Mouse (Mus musculus): Measurements from ENCODE around the gene Mthfd1. TPM values are rescaled to one million over a fixed set of nuclear protein-coding genes. Genes with fewer than 3 reads are reported as not detected.

Gene Mthfd1
- total and polyA plus RNA-seq, 2 experiments from 2014 or later: 18.3 to 23.8 TPM

GRCm38 (mm10) chr12:76282132-76282531 lies 27.0 kb downstream of the Mthfd1 start:
- ATAC-seq (ENCODE audit: insufficient read depth, low read depth) (no peak), DNase-seq (ENCODE audit: low spot score) (no peak)
- Histone ChIP-seq H3K4me3 (ENCODE audit: low read depth, low read length) (no peak overlapping the region), H3K4me1 (ENCODE audit: control insufficient read depth, insufficient read depth) (no peaks in the 10 kb centered on the region), H3K36me3 (replicated peaks; ENCODE audit: control insufficient read depth, insufficient read depth, low read length) (peaks cover 54% of the 10 kb centered on the region), H3K9ac (replicated peaks; ENCODE audit: low read depth, low read length) (no peak overlapping the region), H3K27ac (ENCODE audit: low read depth) (no peak overlapping the region), H3K9me3 (replicated peaks; ENCODE audit: control insufficient read depth, low read length) (no peaks in the 10 kb centered on the region), H3K27me3 (ENCODE audit: control insufficient read depth, insufficient read depth, low read length) (no peaks in the 10 kb centered on the region), H3K4me2 (ENCODE audit: low read depth, low read length) (no peak overlapping the region)
- TF ChIP-seq CTCF (IDR thresholded peaks at IDR 0.05; ENCODE audit: low read depth) (no peak), EP300 (IDR thresholded peaks at IDR 0.05; ENCODE audit: low read depth) (no peak)
- WGBS: 22% methylated on average over 4 of the region's 4 CpGs

DNA sequence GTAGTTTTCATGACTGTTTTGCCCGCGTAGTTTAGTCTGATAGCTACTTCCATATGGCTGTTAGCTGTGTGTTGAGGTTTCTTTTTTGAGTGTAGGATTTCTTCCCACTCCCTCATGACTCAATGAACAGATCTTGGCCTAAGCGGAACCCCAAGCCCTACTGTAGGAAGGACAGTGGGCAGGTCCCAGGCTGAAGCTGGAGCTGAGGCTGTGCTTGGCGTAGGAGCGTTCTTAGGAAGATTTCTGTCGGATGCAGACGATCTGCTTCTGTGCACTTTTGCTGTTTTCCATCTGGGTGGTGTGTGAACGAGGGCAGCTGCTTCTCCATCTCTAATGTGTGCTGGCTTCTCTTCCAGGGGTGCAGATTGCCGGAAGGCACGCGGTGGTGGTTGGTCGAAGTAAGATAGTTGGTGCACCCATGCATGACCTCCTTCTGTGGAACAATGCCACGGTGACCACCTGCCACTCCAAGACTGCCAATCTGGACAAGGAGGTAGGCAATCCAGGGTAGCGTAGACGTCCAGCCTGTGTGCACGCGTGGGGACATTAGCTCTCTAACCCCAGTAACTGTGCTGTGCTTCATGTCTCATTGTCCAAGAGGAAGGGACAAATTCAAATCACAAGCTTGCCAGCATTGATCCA lies 27.6 kb downstream of the Mthfd1 start:
- 87% methylated on average over 17 of the region's 17 CpGs for WGBS
- H3K4me2 ChIP-seq (ENCODE audit: low read depth, low read length): no peak overlapping the region
- no peaks in the 10 kb centered on the region for H3K9me3 ChIP-seq (replicated peaks; ENCODE audit: control insufficient read depth, low read length)
- H3K27me3 ChIP-seq (ENCODE audit: control insufficient read depth, insufficient read depth, low read length): no peaks in the 10 kb centered on the region
- TF ChIP-seq CTCF (IDR thresholded peaks at IDR 0.05; ENCODE audit: low read depth) (no peak), EP300 (IDR thresholded peaks at IDR 0.05; ENCODE audit: low read depth) (no peak)
- H3K27ac ChIP-seq (ENCODE audit: low read depth): no peak overlapping the region
- H3K4me3 ChIP-seq (ENCODE audit: low read depth, low read length): no peak overlapping the region
- peaks cover 54% of the 10 kb centered on the region for H3K36me3 ChIP-seq (replicated peaks; ENCODE audit: control insufficient read depth, insufficient read depth, low read length)
- H3K4me1 ChIP-seq (ENCODE audit: control insufficient read depth, insufficient read depth): no peaks in the 10 kb centered on the region
- DNase-seq (ENCODE audit: low spot score) (no peak), ATAC-seq (ENCODE audit: insufficient read depth, low read depth) (no peak)
- H3K9ac ChIP-seq (replicated peaks; ENCODE audit: low read depth, low read length): no peak overlapping the region

DNA sequence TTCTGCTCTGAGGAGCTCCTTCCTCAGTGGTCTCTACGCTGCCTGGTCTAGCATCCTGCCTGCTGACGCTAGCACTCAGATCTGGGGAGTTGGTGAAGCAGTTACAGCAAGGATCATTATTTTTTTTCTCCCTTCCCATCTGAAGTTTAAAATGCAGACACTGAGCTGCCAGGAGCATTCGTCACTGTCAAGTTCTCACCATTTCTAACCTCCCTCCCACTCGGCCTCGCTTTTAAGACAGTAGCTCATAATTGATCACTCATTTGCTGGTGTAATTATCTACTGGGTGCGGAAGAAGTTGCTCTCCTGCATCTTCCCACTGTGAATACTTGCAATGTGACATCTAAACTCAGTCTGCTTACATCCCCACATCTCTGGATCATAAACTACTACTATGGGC lies 30.3 kb downstream of the Mthfd1 start:
- Histone ChIP-seq H3K9me3 (replicated peaks; ENCODE audit: control insufficient read depth, low read length) (no peaks in the 10 kb centered on the region), H3K9ac (replicated peaks; ENCODE audit: low read depth, low read length) (no peak overlapping the region), H3K36me3 (replicated peaks; ENCODE audit: control insufficient read depth, insufficient read depth, low read length) (peaks cover 54% of the 10 kb centered on the region), H3K4me3 (ENCODE audit: low read depth, low read length) (no peak overlapping the region), H3K27ac (ENCODE audit: low read depth) (no peak overlapping the region), H3K4me2 (ENCODE audit: low read depth, low read length) (no peak overlapping the region), H3K27me3 (ENCODE audit: control insufficient read depth, insufficient read depth, low read length) (no peaks in the 10 kb centered on the region), H3K4me1 (ENCODE audit: control insufficient read depth, insufficient read depth) (no peaks in the 10 kb centered on the region)
- TF ChIP-seq EP300 (IDR thresholded peaks at IDR 0.05; ENCODE audit: low read depth) (no peak), CTCF (IDR thresholded peaks at IDR 0.05; ENCODE audit: low read depth) (no peak)
- ATAC-seq (ENCODE audit: insufficient read depth, low read depth): no peak
- 85% methylated on average over 6 of the region's 6 CpGs for WGBS
- DNase-seq (ENCODE audit: low spot score): no peak

- no peak overlapping the region for H3K4me3 ChIP-seq (ENCODE audit: low read depth, low read length)
- WGBS: 81% methylated on average over 8 of the region's 8 CpGs
- H3K27me3 ChIP-seq (ENCODE audit: control insufficient read depth, insufficient read depth, low read length): no peaks in the 10 kb centered on the region
- no peak overlapping the region for H3K9ac ChIP-seq (replicated peaks; ENCODE audit: low read depth, low read length)
- peaks cover 68% of the 10 kb centered on the region for H3K36me3 ChIP-seq (replicated peaks; ENCODE audit: control insufficient read depth, insufficient read depth, low read length)
- no peak for DNase-seq (ENCODE audit: low spot score)
- no peaks in the 10 kb centered on the region for H3K9me3 ChIP-seq (replicated peaks; ENCODE audit: control insufficient read depth, low read length)
- no peak overlapping the region for H3K4me2 ChIP-seq (ENCODE audit: low read depth, low read length)
- no peak for ATAC-seq (ENCODE audit: insufficient read depth, low read depth)
- no peaks in the 10 kb centered on the region for H3K4me1 ChIP-seq (ENCODE audit: control insufficient read depth, insufficient read depth)
- no peak overlapping the region for H3K27ac ChIP-seq (ENCODE audit: low read depth)
- TF ChIP-seq CTCF (IDR thresholded peaks at IDR 0.05; ENCODE audit: low read depth) (no peak), EP300 (IDR thresholded peaks at IDR 0.05; ENCODE audit: low read depth) (no peak)
These were observed 32.9 kb downstream of the Mthfd1 start for GRCm38 (mm10) chr12:76287986-76288385.

- Histone ChIP-seq H3K4me2 (ENCODE audit: low read depth, low read length) (no peak overlapping the region), H3K4me3 (ENCODE audit: low read depth, low read length) (no peak overlapping the region), H3K36me3 (replicated peaks; ENCODE audit: control insufficient read depth, insufficient read depth, low read length) (peaks cover 64% of the 10 kb centered on the region), H3K9ac (replicated peaks; ENCODE audit: low read depth, low read length) (no peak overlapping the region), H3K27me3 (ENCODE audit: control insufficient read depth, insufficient read depth, low read length) (no peaks in the 10 kb centered on the region), H3K9me3 (replicated peaks; ENCODE audit: control insufficient read depth, low read length) (no peaks in the 10 kb centered on the region), H3K27ac (ENCODE audit: low read depth) (no peak overlapping the region), H3K4me1 (ENCODE audit: control insufficient read depth, insufficient read depth) (no peaks in the 10 kb centered on the region)
- TF ChIP-seq CTCF (IDR thresholded peaks at IDR 0.05; ENCODE audit: low read depth): no peak
- TF ChIP-seq EP300 (IDR thresholded peaks at IDR 0.05; ENCODE audit: low read depth): no peak
- no peak for DNase-seq (ENCODE audit: low spot score)
- 93% methylated on average over 5 of the region's 5 CpGs for WGBS
- no peak for ATAC-seq (ENCODE audit: insufficient read depth, low read depth)
These were observed 33.4 kb downstream of the Mthfd1 start for GRCm38 (mm10) chr12:76288494-76288893.

DNA sequence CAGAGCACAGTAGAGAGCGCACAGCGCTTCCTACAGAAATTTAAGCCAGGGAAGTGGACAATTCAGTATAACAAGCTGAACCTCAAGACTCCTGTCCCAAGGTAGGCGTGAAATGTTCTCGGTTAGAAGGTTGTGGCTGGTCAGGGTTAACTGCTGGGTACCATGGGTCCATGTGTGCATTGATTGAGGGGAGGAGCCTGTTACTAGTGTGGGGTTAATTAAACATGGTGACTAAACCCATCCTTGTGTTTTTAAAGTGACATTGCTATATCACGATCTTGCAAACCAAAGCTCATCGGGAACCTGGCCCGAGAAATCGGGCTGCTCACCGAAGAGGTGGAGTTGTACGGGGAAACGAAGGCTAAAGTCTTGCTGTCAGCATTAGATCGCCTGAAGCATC lies 34.3 kb downstream of the Mthfd1 start:
- no peaks in the 10 kb centered on the region for H3K27me3 ChIP-seq (ENCODE audit: control insufficient read depth, insufficient read depth, low read length)
- 91% methylated on average over 12 of the region's 12 CpGs for WGBS
- no peak overlapping the region for H3K4me3 ChIP-seq (ENCODE audit: low read depth, low read length)
- H3K9me3 ChIP-seq (replicated peaks; ENCODE audit: control insufficient read depth, low read length): no peaks in the 10 kb centered on the region
- no peak for ATAC-seq (ENCODE audit: insufficient read depth, low read depth)
- peaks cover 66% of the 10 kb centered on the region for H3K36me3 ChIP-seq (replicated peaks; ENCODE audit: control insufficient read depth, insufficient read depth, low read length)
- DNase-seq (ENCODE audit: low spot score): no peak
- no peak overlapping the region for H3K27ac ChIP-seq (ENCODE audit: low read depth)
- no peak overlapping the region for H3K9ac ChIP-seq (replicated peaks; ENCODE audit: low read depth, low read length)
- TF ChIP-seq EP300 (IDR thresholded peaks at IDR 0.05; ENCODE audit: low read depth): no peak
- no peak for TF ChIP-seq CTCF (IDR thresholded peaks at IDR 0.05; ENCODE audit: low read depth)
- H3K4me2 ChIP-seq (ENCODE audit: low read depth, low read length): no peak overlapping the region
- no peaks in the 10 kb centered on the region for H3K4me1 ChIP-seq (ENCODE audit: control insufficient read depth, insufficient read depth)

Data from heart, postnatal 0 days (tissue).